Mouse (Mus musculus): ENCODE results near the gene Ptprd.

DNA sequence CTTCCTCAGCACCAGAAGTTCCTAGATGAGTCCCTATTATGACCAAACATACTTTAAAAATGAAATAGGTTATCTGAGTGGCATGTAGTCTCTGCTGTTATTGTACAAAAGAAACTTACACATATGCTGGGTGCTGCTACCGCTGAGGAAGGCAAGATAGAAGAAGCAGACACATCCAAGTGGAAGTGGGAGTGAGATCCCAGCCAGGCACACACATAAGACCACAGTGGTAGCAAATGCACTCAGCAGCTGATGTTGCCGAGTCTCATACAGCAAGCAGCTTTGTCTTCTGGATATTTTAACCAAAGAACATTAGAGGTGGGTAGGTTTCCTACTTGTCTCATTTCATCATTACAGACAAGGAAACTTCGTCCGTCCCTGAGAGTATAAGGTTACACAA lies 1759.5 kb downstream of the Ptprd start:
- TF ChIP-seq GATA1 (IDR thresholded peaks at IDR 0.05; ENCODE audit: borderline replicate concordance, low read length) (no peak), FLI1 (IDR thresholded peaks at IDR 0.05; ENCODE audit: low read length) (no peak)
